Mouse (Mus musculus) spleen, adult 18-20 months (tissue): ENCODE measurements around the gene Oasl2.
"Not testable (repeated sequence)": the region's sequence is repeated elsewhere in the genome, so short reads cannot be mapped to it uniquely, and the experiment has no call there.

Experiments
- DNase-seq, 2 experiments: peaks; one replicate each; pipeline ENCODE4 v3.0.0; 2022; ENCODE audit warnings: mixed read lengths in 2 of 2

The Oasl2 gene

DNA sequence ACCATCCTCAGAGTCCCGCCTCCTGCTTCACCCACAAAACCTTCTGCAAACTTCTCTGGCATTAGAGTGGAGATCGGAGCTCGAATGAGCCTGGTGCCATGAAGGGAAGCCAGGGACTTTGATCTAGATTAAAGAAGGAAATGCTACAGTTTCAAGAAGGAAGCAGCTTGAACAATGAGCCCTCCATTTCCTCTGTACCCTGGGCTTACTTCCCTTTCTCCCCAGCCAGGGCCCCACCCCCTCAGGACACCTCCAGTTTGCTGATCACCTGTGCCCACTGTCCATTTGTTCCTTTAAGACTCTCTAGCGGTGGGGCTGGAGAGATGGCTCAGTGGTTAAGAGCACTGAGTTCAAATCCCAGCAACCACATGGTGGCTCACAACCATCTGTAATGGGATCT lies 20.0 kb downstream of the Oasl2 start:
- DNase-seq = peak; percentile 56 to 65

DNA sequence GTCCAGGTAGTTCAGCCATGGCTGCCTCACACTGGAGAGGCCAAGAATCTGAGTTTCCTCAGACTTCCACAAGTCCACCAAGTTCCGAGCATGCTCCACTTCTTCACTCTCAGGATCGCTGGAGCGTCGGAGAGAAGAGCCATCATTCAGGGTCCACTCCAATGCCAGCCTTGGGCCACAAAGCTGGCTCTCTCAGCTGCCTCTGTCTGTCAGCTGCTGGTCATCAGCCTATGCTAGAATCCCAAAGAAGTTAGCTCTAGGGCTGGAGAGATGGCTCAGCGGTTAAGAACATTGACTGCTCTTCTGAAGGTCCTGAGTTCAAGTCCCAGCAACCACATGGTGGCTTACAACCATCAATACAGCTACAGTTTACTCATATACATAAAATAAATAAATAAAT lies 20.6 kb downstream of the Oasl2 start:
- not testable (repeated sequence) for DNase-seq

DNA sequence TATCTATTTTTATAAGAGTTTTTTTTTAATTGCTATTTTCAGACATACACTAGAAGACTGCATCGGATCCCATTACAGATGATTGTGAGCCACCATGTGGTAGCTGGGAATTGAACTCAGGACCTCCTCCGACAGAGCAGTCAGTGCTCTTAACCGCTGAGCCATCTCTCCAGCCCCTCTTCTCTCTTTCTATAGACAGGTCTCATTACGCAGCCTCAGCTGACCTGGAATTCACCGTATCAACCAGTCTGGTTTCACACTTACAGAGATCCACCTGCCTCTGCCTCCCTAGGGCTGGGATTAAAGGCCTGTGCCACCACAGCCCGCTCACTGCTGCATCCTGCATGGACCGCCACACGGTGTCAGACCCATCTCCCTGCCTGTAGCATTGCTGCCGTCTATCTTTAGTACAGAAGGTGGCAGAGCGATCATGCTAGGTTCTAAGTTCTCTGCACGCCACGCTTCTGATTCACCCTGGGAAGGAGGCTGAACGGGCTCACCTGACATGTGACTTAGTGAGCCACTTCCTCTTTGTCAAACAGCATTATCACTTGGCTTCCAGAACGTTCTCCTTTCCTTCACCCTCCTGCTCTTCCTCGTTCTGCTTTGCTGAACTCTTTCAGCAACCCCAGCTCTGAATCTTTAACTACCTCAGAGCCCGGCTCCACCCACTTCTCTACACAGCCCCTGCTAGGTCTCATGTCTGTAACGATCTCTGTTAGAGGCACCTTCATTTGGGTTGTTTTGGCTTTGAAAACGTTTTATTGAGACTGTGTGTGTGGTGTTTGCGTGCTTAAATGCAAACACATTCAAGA lies 25.0 kb downstream of the Oasl2 start:
- peak; percentile 58 to 70 for DNase-seq

DNA sequence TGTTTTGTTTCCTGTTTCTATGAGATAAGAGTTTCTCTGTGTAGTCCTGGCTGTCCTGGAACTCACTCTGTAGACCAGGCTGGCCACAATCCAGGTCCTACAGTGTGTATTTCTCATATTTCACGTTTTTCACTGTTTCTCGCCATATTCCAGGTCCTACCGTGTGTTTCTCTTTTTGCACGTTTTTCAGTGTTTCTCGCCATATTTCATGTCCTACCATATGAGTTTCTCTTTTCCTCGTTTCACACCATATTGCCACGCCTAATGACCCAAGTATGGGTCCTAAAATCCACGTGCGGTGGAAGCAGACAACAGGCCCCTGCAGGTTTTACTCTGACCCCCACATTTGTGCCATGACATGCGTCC lies 25.6 kb downstream of the Oasl2 start:
- DNase-seq = no peak

DNA sequence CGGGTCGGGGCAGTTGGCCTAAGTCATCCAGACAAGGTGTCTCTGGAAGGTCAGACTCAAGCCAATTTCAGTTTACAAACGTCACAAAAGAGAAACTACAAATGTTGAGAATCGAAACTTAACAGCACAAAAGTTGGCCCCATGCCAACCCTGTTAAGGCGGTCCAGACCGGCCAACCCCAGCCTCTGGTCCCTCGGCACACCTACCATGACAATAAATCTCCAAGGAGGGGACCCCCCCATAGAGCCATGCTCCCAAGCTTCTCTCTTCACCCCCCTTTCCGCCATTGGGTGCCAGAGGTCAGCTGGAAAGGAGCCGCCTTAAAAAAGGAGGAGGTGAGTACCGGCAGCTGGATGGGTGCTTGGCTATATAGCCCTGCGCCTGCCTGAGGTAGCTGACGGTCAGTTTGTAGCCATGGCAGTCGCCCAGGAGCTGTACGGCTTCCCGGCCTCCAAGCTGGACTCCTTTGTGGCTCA lies 26.3 kb downstream of the Oasl2 start, which contains the start of gene Oasl1:
Gene Oasl1 (plus strand): TSS at position 243 of the 476 bp plus-strand sequence.
- DNase-seq = peak; percentile 40 to 65

DNA sequence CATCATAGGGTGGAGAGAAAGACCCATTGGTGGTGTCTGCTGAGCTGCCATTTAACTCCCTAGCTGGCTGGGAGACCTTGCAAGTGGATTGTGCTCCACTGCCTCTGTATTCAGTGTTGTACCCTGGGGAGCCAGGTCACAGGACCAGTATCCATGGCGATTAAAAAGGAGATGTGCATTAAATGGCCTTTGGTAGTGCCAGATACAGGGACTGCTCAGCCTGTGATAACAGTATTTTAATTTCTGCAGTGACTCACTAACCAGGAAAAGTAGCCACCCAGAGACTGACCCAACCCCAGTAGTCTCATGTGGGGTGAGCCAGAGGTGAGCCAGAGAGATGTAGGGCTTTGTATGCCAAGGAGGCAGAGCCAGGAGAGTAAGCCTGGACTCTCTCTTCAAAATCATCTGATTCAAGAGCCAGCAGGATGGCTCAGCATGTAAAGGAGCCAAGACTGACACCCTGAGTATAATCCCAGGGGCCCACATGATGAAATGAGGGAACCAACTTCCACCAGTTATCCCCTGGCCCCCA lies 29.5 kb downstream of the Oasl2 start:
- no peak for DNase-seq

DNA sequence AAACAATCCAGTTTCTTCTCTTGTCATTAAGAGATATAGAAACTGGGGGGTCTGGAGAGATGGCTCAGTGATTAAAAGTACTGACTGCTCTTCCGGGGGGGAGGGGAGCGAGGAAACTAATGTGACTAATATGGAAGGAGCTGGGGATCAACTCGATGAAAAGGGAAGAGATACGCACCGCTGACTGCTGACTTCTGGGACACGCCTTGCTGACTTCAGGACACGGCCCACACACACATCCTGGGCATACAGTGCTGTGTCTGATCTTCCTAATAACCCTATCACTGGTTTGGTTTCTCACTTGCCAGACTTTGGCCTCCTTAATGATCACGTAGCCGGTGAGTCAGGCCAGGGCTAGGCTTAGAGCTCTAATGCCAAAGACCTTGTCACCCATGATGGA lies 30.0 kb downstream of the Oasl2 start:
- no peak for DNase-seq

DNA sequence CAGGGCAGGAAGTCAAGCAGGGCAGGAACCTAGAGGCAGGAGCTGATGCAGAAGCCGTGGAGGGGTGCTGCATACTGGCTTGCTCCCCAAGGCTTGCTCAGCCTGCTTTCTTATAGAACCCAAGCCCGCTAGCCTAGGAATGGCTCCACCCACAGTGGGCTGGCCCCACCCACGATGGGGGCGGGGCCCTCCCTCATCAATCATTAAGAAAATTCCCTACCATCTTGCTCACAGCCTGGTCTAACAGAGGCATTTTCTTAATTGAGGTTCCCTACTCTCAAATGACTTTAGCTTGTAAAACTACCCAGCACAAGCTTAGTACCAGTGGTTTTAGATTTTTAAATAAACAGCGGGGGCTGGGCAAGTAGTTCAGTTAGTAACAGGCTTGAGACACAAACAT lies 34.9 kb downstream of the Oasl2 start:
- DNase-seq = no peak

DNA sequence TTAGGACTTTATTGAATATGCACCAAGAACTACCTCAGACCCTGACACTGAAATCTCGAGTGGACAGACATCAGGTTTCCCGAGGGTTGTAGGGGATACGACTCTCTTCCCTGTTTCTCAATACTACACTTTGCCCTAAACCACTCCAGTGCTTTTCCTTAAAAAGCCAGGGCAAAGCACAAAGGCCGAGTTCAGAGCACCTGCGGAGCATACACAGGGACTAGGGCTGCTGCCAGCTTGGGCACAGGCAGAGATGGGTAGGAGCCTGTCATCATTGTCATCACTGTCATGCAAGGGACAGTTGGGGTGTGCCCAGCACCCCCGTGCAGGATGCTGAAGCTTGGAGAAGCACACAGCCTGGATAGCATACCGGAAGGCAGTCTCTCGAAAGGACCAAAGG lies 36.5 kb downstream of the Oasl2 start:
- DNase-seq = no peak

DNA sequence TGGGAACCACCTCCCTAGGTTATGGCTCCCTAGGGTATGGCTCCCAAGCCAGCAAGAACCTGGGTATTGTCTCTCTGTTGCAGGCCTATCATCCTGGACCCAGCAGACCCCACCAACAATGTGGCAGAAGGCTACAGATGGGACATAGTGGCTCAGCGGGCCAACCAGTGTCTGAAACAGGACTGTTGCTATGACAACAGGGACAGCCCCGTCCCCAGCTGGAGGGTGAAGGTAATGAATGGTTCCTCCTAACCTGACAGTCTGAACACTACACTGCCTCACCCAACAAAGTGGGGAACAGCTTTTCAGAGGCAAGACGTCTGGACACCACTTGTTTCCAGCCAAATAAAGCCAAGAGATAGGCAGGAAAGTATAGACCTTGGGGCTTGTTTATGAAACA lies 39.1 kb downstream of the Oasl2 start:
- DNase-seq = no peak

DNA sequence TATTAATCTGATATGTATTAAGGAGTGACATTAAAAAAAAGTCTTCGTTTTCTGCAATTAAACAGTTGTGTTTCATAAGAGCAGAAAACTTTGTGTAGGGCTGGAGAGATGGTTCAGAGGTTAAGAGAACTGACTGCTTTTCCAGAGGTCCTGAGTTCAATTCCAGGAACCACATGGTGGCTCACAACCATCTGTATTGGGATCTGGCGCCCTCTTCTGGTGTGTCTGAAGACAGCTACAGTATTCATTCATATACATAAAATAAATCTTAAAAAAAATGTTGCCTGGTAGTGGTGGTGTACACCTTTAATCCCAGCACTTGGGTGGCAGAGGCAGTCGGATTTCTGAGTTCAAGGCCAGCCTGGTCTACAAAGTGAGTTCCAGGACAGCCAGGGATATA lies 44.4 kb downstream of the Oasl2 start:
- not testable (repeated sequence) for DNase-seq

DNA sequence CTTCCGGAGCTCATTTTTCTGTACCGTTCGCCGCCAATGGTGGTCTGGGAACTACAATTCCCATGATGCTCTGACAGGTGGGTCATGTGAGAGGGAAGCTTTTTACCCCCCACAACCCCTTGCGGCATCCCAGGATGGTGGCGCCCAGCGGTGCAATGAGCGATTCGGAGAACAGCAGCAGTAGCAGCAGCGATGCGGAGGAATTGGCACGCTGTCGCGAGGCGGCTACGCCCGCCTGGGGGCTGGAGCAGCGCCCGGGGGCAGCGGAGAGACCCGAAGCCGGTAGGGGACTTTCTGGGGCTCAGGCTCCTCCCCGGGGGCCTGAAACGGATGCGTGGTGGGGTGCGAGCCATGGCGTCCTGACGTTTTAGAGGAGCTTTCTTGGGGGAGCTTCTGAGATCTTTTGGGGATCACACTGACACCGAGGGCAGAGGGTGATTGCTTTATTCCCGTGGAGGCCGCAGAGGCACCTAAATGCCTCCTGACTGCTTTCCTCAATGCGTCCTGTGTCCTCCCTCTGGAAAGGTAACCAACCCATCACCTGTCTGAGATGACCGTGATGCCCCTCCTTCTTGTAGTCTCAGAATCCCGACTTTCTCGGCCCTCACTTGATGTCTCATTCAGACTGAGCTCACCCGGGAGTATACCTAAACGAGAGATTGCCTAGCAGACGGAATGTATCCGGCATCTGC lies 45.5 kb downstream of the Oasl2 start, which contains the start of gene 2210016L21Rik:
Gene 2210016L21Rik (plus strand): TSS at position 85 of the 692 bp plus-strand sequence.
- DNase-seq = peak; percentile 68 to 75

DNA sequence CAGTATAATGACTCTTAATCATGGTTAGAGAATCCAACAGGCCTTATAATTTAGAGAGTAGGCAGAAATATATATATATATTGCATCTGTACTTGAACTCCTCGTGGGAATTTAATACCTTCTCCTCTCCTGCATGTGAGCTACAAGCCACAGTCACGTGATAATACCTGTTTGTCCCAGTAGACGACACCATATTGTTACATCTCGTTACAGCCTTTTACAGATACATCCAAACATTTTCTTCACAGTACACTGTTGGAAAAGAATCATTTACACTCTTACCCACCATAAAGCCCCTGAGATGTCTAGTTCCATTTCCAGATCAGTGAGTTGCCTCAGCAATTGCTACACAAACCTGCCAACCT lies 46.0 kb downstream of the Oasl2 start:
- no peak for DNase-seq

DNA sequence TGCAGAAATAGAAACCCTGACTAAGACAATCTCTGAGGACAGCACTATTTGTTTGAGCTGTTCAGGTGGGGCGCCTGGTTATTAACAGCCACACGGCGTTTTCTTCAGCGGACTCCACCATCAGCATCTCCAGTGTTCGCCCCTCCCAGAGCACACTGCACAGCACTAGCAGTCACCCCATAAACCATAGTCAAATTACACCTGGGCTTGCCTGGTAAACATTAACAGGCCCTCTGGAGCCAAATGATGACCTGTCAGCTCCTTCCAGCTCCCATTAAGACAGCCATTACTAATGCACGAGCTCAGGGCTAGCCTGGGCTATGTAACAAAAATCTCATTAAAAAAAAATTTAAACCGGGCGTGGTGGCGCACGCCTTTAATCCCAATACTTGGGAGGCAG lies 48.3 kb downstream of the Oasl2 start:
- no peak for DNase-seq

DNA sequence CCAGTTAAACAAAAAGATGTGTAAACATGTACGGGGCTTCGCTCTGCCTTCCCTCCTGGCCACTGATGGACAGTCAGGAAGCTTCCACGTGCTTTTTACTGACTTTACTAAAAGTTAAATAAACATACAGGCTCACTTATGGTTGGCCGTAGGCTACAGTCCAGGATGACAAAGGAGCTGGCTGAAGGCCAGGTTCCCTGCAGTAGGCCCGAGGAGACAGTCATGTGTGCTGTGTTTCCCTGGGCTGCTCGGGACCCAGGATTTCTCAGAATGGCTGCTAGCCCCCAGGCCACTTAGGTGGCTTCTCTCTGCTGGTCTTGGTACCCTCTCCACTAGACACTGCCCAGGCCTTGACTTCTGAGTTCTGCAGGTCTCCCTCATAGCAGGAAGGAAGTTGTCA lies 52.2 kb downstream of the Oasl2 start:
- no peak for DNase-seq

DNA sequence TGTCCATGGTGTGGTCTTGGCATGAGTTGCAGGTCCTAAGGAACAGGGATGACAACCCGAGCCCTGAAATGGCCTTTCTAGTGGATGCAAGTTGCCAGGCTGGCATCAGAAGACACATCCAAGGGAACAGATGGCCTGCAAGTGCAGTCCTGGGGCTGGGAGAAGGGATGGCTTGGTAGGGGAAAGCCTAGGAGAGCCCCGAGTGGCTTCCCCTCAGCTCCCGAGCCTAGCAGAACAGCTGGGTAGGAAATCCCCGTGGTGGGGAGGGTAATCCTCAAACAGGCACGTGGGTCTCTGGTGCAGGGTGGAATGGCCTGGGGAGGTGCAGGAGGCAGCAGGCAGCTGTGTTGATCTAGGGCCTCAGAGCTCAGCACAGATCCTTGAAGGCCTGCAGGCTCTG lies 52.6 kb downstream of the Oasl2 start:
- no peak for DNase-seq

DNA sequence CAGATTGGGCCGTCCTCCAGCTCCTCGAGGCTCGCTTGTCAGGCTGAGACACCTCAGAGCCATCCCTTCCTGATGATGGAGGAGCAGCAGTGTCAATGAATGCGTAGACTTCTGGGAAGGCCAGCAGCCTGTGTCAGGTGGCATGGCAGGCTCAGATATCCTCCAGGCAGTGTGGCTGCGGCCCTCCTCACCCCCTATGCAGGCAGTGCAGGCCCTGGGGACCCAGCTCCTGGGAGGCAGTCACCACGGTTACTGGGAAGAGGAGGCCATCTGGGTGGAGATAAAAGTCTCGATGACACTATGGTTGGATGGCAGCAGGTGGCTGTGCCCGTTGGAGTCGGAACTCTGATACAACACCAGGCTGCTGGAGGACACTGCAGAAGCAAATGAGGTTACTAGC lies 53.1 kb downstream of the Oasl2 start:
- no peak for DNase-seq

DNA sequence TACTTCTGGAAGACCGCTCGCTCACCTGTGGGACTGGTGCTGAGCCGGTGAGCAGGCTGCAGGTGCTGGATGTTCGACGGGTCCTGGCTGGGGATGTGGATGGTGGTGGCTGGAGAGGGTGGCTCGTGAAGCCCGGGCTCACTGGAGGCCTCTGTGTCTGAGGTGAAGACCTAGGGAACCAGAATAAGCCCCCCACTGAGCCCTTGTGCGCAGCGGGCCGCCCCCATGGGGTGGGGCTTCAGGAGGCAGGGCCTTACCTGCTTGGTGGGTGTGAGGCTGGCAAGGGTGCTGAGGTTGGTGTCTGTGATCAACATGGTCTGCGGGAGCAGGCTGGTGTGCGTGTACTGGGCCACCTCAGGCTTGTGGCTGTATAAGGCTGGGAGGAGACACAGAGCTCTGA lies 53.9 kb downstream of the Oasl2 start:
- DNase-seq = no peak

DNA sequence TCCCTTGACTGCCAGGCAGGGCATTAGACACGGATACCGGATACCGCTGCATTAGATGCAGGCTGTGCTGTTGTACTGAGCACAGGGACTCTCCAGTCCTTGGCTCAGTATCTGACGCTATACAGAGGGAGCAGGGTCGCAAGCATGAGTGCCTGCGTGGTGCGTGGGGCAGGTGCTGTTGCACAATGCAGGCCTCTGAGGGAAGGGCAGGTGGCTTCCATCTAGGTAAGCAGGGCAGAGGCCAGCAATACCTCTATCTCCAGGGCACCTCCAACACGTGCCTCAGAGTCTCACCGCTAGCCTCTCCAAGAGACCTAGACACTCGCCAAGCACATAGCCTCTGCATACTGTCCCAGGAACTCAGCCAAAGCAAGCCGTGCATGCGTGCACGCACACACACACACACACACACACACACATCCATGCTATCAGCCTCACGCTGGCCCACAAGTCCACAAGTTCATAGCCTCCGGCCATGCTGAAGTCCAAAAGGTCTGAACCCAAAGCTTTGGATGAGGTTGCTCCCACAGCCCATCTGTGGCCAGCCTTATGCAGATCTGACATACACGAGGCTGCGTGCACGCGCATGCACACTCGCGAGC lies 54.6 kb downstream of the Oasl2 start:
- DNase-seq = no peak

DNA sequence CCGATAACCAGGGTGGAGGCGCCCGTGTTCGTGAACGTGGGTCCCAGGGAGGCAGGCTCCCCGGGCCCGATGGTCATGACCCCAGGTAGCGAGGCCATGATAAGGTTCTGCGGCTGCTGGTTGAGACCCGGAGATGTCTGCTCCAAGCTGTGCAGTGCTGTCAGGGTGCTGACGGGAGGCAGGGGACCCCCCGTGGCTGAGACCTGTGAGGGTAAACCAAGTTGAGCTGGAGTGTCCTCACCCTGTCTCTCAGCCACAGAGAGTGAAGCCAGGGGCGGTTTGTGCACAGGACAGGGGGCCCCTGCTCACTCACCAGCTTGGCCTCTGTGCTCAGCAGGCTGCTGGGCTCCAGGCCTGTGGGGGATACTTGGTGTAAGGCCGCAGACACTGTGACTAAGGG lies 56.6 kb downstream of the Oasl2 start:
- DNase-seq = no peak

DNA sequence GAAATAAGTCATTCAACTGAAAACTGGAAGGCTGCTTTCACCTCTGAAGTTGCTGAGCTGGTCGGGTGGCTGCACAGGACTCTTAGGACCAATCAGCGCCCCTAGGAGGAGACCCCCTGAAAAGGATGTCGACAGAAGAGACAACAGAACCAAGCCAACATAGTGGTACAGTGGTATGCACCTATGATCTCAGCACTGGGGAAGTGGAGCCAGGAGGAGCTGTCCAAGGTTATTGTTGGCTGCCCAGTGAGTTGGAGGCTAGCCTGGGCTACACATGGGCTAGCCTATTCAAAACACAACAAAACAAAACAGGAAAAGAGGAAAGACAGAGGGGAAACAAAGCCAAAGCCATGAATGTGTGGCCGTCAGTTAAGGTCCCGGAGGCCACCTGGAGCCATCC lies 61.3 kb downstream of the Oasl2 start:
- no peak for DNase-seq
